10 mouse cellular contexts compared by ENCODE assay signal in genomic region chr13:21784311-21784710, GRCm38 (mm10). TPM values are rescaled to one million over a fixed set of nuclear protein-coding genes. Genes with fewer than 3 reads are reported as not detected.
DNase-seq lines count a peak whose midpoint lies in the region; ATAC-seq lines count a peak whose summit lies in the region.
"Had no signal": no experiment of that assay in that cellular context is flagged by ENCODE, and none has a peak within 500 bp of the region (broad histone marks: within the 10 kb centered on the region; RNA-seq: fewer than 3 reads in every experiment).

No protein-coding gene starts in this region.

- peak overlapping the region; percentile 50 for H3K4me2 ChIP-seq in limb, embryonic 11.5 days (ENCODE audit: low read depth, severe bottlenecking)
- peak overlapping the region; percentile 62 for H3K4me2 ChIP-seq in stomach, embryonic 16.5 days (ENCODE audit: low read depth, low read length)

- DNase-seq in heart, adult 11 months = peak; percentile 36
- no peak for DNase-seq in heart, postnatal 10 days
- DNase-seq in thymus, postnatal 0 days (ENCODE audit: low spot score) = peak; percentile 12
- no peak for DNase-seq in thymus, postnatal 10 days (ENCODE audit: low spot score in 2 of 2)
- DNase-seq in limb, embryonic 11.5 days (ENCODE audit: low spot score) = peak; percentile 27
- DNase-seq in layer of hippocampus, adult 9-10 months (ENCODE audit: low spot score) = no peak
- no peak for DNase-seq in gastrocnemius, postnatal 36 days
- DNase-seq: adrenal gland, adult 2 months; gastrocnemius, postnatal 14 days had no signal

- peak overlapping the region; percentile 35 for H3K9ac ChIP-seq in limb, embryonic 11.5 days (ENCODE audit: low read length)
- H3K9ac ChIP-seq in stomach, embryonic 16.5 days (ENCODE audit: low read length) = peak overlapping the region; percentile 64

- H3K9me3 ChIP-seq in limb, embryonic 11.5 days (ENCODE audit: control insufficient read depth, low read length) = no peaks in the 10 kb centered on the region
- H3K9me3 ChIP-seq in stomach, embryonic 16.5 days (replicated peaks; ENCODE audit: control insufficient read depth, low read length) = no peaks in the 10 kb centered on the region

- peak overlapping the region; percentile 89 for H3K27ac ChIP-seq in limb, embryonic 11.5 days (replicated peaks; ENCODE audit: low read depth, low read length)
- H3K27ac ChIP-seq in stomach, embryonic 16.5 days (ENCODE audit: low read length) = peak overlapping the region; percentile 91

- 27% methylated on average over 6 of the region's 6 CpGs for WGBS in limb, embryonic 11.5 days
- 30% methylated on average over 6 of the region's 6 CpGs for WGBS in stomach, embryonic 16.5 days

- no peaks in the 10 kb centered on the region for H3K27me3 ChIP-seq in limb, embryonic 11.5 days (ENCODE audit: control insufficient read depth, insufficient read depth, low read length)
- no peaks in the 10 kb centered on the region for H3K27me3 ChIP-seq in stomach, embryonic 16.5 days (ENCODE audit: control insufficient read depth, insufficient read depth, low read length)

- no peak overlapping the region for H3K4me3 ChIP-seq in limb, embryonic 11.5 days (ENCODE audit: low read depth, low read length)
- peak overlapping the region; percentile 40 for H3K4me3 ChIP-seq in stomach, embryonic 16.5 days (replicated peaks; ENCODE audit: low read length)

- H3K4me1 ChIP-seq in limb, embryonic 11.5 days (ENCODE audit: control insufficient read depth, insufficient read depth, low read length) = peaks cover 8% of the 10 kb centered on the region; the same call in 1 of the 2 replicates
- H3K4me1 ChIP-seq in stomach, embryonic 16.5 days (ENCODE audit: control insufficient read depth, insufficient read depth, low read length) = peaks cover 41% of the 10 kb centered on the region

- ATAC-seq in limb, embryonic 11.5 days (ENCODE audit: insufficient number of reproducible peaks, low FRiP score, low TSS enrichment, low read depth) = no peak
- no peak for ATAC-seq in stomach, embryonic 16.5 days (ENCODE audit: insufficient read depth, low FRiP score)

- intact Hi-C loops in heart, postnatal 10 days (cut with DNase I) = loop anchor here (2.0 kb wide), 1 partner anchor 74 kb away; no protein-coding TSS in a partner anchor
- intact Hi-C loops in gastrocnemius, postnatal 36 days (cut with DNase I) = loop anchor here (10.0 kb wide), 1 partner anchor 70 kb away; the partner anchor contains the start of genes Hist1h2ai, Hist1h2bl and Hist1h3h

- no peaks in the 10 kb centered on the region for H3K36me3 ChIP-seq in limb, embryonic 11.5 days (ENCODE audit: control insufficient read depth, insufficient read depth, low read length)
- H3K36me3 ChIP-seq in stomach, embryonic 16.5 days (ENCODE audit: control insufficient read depth, insufficient read depth, low read length) = no peaks in the 10 kb centered on the region

RNA-seq across cellular contexts. Expression of gene Hist1h3i, which starts 1.1 kb away (rescaled TPM):
- 100 to 1,000 TPM; 213 to 223 TPM for total RNA-seq in heart, postnatal 10 days (2021)
- polyA plus RNA-seq in thymus, postnatal 0 days (2015; fragmentation: Nextera tagmentation; extraction: Ambion mirVana) = 392 and 414 TPM in 2 replicates
- 294 and 298 TPM in 2 replicates for polyA plus RNA-seq in limb, embryonic 11.5 days (2014; fragmentation: Nextera tagmentation; extraction: Ambion mirVana)
- 59.9 and 94.5 TPM in 2 replicates for polyA plus RNA-seq in stomach, embryonic 16.5 days (2015; fragmentation: Nextera tagmentation; extraction: Ambion mirVana)
- total RNA-seq in gastrocnemius, postnatal 36 days (2021) = 10 to 100 TPM; 11.9 to 24.7 TPM

RNA-seq across cellular contexts. Expression of gene Hist1h2an, which starts 2.7 kb away (rescaled TPM):
- 10 to 100 TPM; 37.7 to 43.5 TPM for total RNA-seq in heart, postnatal 10 days (2021)
- 32.4 and 51.2 TPM in 2 replicates for polyA plus RNA-seq in thymus, postnatal 0 days (2015; fragmentation: Nextera tagmentation; extraction: Ambion mirVana)
- 7.5 and 10.7 TPM in 2 replicates for polyA plus RNA-seq in limb, embryonic 11.5 days (2014; fragmentation: Nextera tagmentation; extraction: Ambion mirVana)
- polyA plus RNA-seq in stomach, embryonic 16.5 days (2015; fragmentation: Nextera tagmentation; extraction: Ambion mirVana) = 1.9 and 2.6 TPM in 2 replicates
- 1 to 10 TPM; 1.0 to 2.0 TPM for total RNA-seq in gastrocnemius, postnatal 36 days (2021)

RNA-seq across cellular contexts. Expression of gene Hist1h2bp, which starts 3.0 kb away (rescaled TPM):
- total RNA-seq in heart, postnatal 10 days (2021) = 10 to 100 TPM; 80.8 to 84.7 TPM
- polyA plus RNA-seq in thymus, postnatal 0 days (2015; fragmentation: Nextera tagmentation; extraction: Ambion mirVana) = 3.4 and 3.5 TPM in 2 replicates
- polyA plus RNA-seq in limb, embryonic 11.5 days (2014; fragmentation: Nextera tagmentation; extraction: Ambion mirVana) = 1.7 and 4.9 TPM in 2 replicates
- 0.77 and 1.4 TPM in 2 replicates for polyA plus RNA-seq in stomach, embryonic 16.5 days (2015; fragmentation: Nextera tagmentation; extraction: Ambion mirVana)
- total RNA-seq in gastrocnemius, postnatal 36 days (2021) = 1 to 10 TPM; 3.8 to 6.5 TPM
- polyA plus RNA-seq: adrenal gland, adult 2 months had no signal

RNA-seq across cellular contexts. Expression of gene Hist1h1b, which starts 3.9 kb away (rescaled TPM):
- 100 to 1,000 TPM; 112 to 150 TPM for total RNA-seq in heart, postnatal 10 days (2021)
- 71.7 and 80.7 TPM in 2 replicates for polyA plus RNA-seq in thymus, postnatal 0 days (2015; fragmentation: Nextera tagmentation; extraction: Ambion mirVana)
- polyA plus RNA-seq in limb, embryonic 11.5 days (2014; fragmentation: Nextera tagmentation; extraction: Ambion mirVana) = 20.0 and 21.2 TPM in 2 replicates
- polyA plus RNA-seq in stomach, embryonic 16.5 days (2015; fragmentation: Nextera tagmentation; extraction: Ambion mirVana) = 9.6 and 10.6 TPM in 2 replicates
- total RNA-seq in gastrocnemius, postnatal 36 days (2021) = 1 to 10 TPM; 4.7 to 6.6 TPM

RNA-seq across cellular contexts. Expression of gene Hist1h2bq, which starts 25.7 kb away (rescaled TPM):
- 100 to 1,000 TPM; 177 to 197 TPM for total RNA-seq in heart, postnatal 10 days (2021)
- 63.1 and 89.0 TPM in 2 replicates for polyA plus RNA-seq in thymus, postnatal 0 days (2015; fragmentation: Nextera tagmentation; extraction: Ambion mirVana)
- 21.3 and 25.2 TPM in 2 replicates for polyA plus RNA-seq in limb, embryonic 11.5 days (2014; fragmentation: Nextera tagmentation; extraction: Ambion mirVana)
- 9.1 and 14.2 TPM in 2 replicates for polyA plus RNA-seq in stomach, embryonic 16.5 days (2015; fragmentation: Nextera tagmentation; extraction: Ambion mirVana)
- total RNA-seq in gastrocnemius, postnatal 36 days (2021) = 10 to 100 TPM; 18.8 to 22.7 TPM

Comparison
In these comparisons a context has a peak if more than half of its experiments do, and no peak if none do; other contexts are left out.
1. DNase-seq: peak in heart, adult 11 months (single experiment), thymus, postnatal 0 days (single experiment) and limb, embryonic 11.5 days (single experiment); none in heart, postnatal 10 days (0 of 2), thymus, postnatal 10 days (0 of 2), layer of hippocampus, adult 9-10 months (single experiment) and gastrocnemius, postnatal 36 days (0 of 2).